Mouse (Mus musculus): Measurements from ENCODE around the gene Tmem108. TPM values are rescaled to one million over a fixed set of nuclear protein-coding genes. Genes with fewer than 3 reads are reported as not detected.
A peak's percentile ranks its signal among the peaks of the same experiment; 100 is the strongest.

Tmem108 gene
- 42.7 and 50.8 TPM in 2 replicates for polyA plus RNA-seq (2015; fragmentation: Nextera tagmentation; extraction: Ambion mirVana)

DNA sequence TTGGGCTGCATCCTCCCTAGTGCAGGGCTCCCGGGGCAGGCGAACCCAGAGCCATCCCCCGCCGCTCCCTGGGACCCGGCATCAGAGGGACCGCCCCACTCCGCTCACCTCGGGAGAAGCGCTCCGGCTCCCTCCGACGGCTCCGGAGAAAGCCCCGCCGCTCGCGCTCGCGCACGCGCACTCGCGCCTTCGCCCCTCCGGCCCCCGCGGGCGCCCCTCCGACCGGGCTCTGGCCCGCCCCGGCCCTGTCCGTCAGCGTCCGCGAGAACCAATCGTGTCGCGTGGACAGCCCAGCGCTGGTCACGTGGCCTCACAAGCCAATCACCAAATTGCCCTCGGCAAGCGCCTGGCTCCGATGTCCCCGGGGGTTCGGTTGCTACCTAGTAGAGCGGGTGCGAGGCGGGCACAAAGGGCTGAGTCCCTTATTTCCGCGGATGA is at the start of gene Tmem108:
TSS of gene Tmem108 (minus strand) at position 191 of the 438 bp plus-strand sequence.
- Histone ChIP-seq H3K9ac (peak within 1 kb of the TSS; percentile 77), H3K27ac (peak within 1 kb of the TSS; percentile 63), H3K36me3 (no peaks in the 10 kb centered on the region), H3K4me3 (peak within 1 kb of the TSS; percentile 81), H3K27me3 (0 out of 2 replicates have a peak, but pooled peaks cover 3% of the 10 kb centered on the region), H3K4me2 (peak within 1 kb of the TSS; percentile 93), H3K9me3 (replicated peaks) (no peaks in the 10 kb centered on the region), H3K4me1 (replicated peaks) (peaks cover 27% of the 10 kb centered on the region)
- WGBS: under 1% methylated on average over 51 of the region's 51 CpGs
- ATAC-seq (replicated peaks; ENCODE audit: insufficient number of reproducible peaks, insufficient read depth, low FRiP score, low read depth): peak; percentile 95

DNA sequence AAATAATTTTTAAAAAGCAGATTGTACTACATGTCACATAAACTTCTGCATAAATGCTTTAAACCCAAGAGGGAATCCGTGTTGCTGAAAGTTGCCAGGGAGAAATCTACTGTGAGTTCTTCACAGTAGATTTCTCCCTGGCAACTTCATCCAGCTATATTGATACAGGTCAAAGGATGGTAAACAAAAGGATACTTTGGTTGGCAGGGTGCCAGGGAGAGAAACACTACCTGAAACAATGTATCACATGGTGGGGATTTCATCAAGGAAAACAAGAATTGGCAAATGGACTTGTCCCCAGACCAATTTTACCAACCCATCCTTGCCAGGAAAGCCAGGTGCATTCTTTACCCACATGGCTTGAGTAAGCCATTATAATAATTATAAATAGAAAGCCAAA is 27.4 kb upstream of the Tmem108 start:
- Histone ChIP-seq H3K9me3 (replicated peaks) (no peaks in the 10 kb centered on the region), H3K27me3 (no peaks in the 10 kb centered on the region), H3K36me3 (no peaks in the 10 kb centered on the region), H3K27ac (no peak overlapping the region), H3K4me1 (replicated peaks) (no peaks in the 10 kb centered on the region), H3K9ac (no peak overlapping the region), H3K4me2 (no peak overlapping the region), H3K4me3 (no peak overlapping the region)
- 63% methylated on average over 1 of the region's 1 CpGs for WGBS
- no peak for ATAC-seq (replicated peaks; ENCODE audit: insufficient number of reproducible peaks, insufficient read depth, low FRiP score, low read depth)

DNA sequence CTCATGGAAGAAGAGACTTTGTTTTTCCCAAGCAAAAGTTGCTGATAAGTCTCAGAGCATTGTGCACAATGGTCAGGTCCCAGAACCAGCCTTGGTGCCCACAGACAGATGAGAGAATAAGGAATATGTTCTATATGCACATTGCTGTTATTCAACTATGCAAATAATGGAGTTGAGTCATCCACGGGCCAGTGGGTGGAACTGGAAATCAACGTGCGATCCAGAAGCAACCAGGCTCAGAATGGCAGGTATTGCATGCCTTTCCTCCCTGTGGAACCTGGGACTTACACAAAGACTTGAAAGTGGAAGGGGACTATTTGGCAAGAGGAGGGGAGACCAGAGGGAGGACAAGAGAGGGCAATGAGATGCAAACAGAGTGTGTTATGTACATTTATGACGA is 22.5 kb upstream of the Tmem108 start:
- ATAC-seq (replicated peaks; ENCODE audit: insufficient number of reproducible peaks, insufficient read depth, low FRiP score, low read depth): no peak
- H3K9me3 ChIP-seq (replicated peaks): no peaks in the 10 kb centered on the region
- no peaks in the 10 kb centered on the region for H3K36me3 ChIP-seq
- no peak overlapping the region for H3K4me2 ChIP-seq
- WGBS: 83% methylated on average over 4 of the region's 4 CpGs
- no peak overlapping the region for H3K4me3 ChIP-seq
- no peak overlapping the region for H3K27ac ChIP-seq
- no peak overlapping the region for H3K9ac ChIP-seq
- no peaks in the 10 kb centered on the region for H3K4me1 ChIP-seq (replicated peaks)
- H3K27me3 ChIP-seq: no peaks in the 10 kb centered on the region

- Histone ChIP-seq H3K4me3 (no peak overlapping the region), H3K27ac (no peak overlapping the region), H3K27me3 (no peaks in the 10 kb centered on the region), H3K9me3 (replicated peaks) (no peaks in the 10 kb centered on the region), H3K4me1 (replicated peaks) (no peaks in the 10 kb centered on the region), H3K4me2 (no peak overlapping the region), H3K9ac (no peak overlapping the region), H3K36me3 (no peaks in the 10 kb centered on the region)
- WGBS: 70% methylated on average over 16 of the region's 16 CpGs
- ATAC-seq (replicated peaks; ENCODE audit: insufficient number of reproducible peaks, insufficient read depth, low FRiP score, low read depth): no peak
Measured at GRCm38 (mm10) chr9:103783276-103783675, 21.6 kb upstream of the Tmem108 start.

- Histone ChIP-seq H3K4me1 (replicated peaks) (no peaks in the 10 kb centered on the region), H3K27ac (no peak overlapping the region), H3K4me3 (no peak overlapping the region), H3K4me2 (no peak overlapping the region), H3K27me3 (no peaks in the 10 kb centered on the region), H3K36me3 (no peaks in the 10 kb centered on the region), H3K9me3 (replicated peaks) (no peaks in the 10 kb centered on the region), H3K9ac (no peak overlapping the region)
- 71% methylated on average over 7 of the region's 7 CpGs for WGBS
- no peak for ATAC-seq (replicated peaks; ENCODE audit: insufficient number of reproducible peaks, insufficient read depth, low FRiP score, low read depth)
Measured at GRCm38 (mm10) chr9:103782306-103782705, 20.7 kb upstream of the Tmem108 start.

DNA sequence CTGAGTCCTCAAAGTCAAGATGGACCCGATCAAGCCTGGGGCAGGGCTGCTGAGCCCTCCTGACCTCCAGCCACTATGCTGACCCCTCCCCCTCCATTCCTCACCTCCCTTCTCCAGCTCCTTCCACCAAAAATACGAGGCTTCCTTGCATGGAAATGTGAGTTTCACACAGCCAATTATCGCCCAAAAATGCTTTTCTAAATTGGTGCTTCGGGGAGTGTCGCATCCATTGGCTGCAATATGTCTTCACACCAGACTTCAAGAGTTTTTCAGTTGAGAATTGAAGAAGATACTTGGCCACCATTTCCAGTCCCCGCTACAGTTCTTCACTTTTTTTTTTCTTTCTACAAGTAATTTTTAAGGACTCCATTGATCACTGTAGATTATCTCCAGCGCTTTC is 19.8 kb upstream of the Tmem108 start:
- Histone ChIP-seq H3K27ac (no peak overlapping the region), H3K9ac (no peak overlapping the region), H3K27me3 (no peaks in the 10 kb centered on the region), H3K36me3 (no peaks in the 10 kb centered on the region), H3K4me2 (no peak overlapping the region), H3K9me3 (replicated peaks) (no peaks in the 10 kb centered on the region), H3K4me1 (replicated peaks) (no peaks in the 10 kb centered on the region), H3K4me3 (no peak overlapping the region)
- ATAC-seq (replicated peaks; ENCODE audit: insufficient number of reproducible peaks, insufficient read depth, low FRiP score, low read depth): no peak
- WGBS: 82% methylated on average over 7 of the region's 7 CpGs

DNA sequence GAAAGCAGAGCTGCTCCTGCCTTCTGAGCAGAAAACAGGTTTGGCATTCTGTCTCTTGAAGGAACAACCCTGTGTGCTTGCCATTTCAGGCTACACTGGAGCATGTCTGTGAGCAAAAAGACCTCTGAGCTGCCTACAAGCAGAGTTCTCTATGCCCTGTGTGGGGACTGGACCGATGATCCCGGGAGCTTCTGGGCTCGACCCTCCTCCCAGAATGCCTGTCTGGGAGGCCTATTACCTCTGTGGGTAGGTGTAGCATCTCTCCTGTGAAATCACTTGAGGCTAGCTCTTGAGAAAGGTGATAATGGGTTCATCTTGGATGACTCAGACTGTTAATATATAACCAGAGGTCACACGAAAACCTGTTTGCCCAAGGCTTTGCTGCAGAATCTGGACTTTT is 19.0 kb upstream of the Tmem108 start:
- Histone ChIP-seq H3K9ac (no peak overlapping the region), H3K27me3 (no peaks in the 10 kb centered on the region), H3K27ac (no peak overlapping the region), H3K9me3 (replicated peaks) (no peaks in the 10 kb centered on the region), H3K36me3 (no peaks in the 10 kb centered on the region), H3K4me1 (replicated peaks) (no peaks in the 10 kb centered on the region), H3K4me2 (no peak overlapping the region), H3K4me3 (no peak overlapping the region)
- ATAC-seq (replicated peaks; ENCODE audit: insufficient number of reproducible peaks, insufficient read depth, low FRiP score, low read depth): no peak
- WGBS: 87% methylated on average over 4 of the region's 4 CpGs

- Histone ChIP-seq H3K4me3 (no peak overlapping the region), H3K36me3 (no peaks in the 10 kb centered on the region), H3K9me3 (replicated peaks) (no peaks in the 10 kb centered on the region), H3K27me3 (no peaks in the 10 kb centered on the region), H3K27ac (no peak overlapping the region), H3K4me1 (replicated peaks) (no peaks in the 10 kb centered on the region), H3K9ac (no peak overlapping the region), H3K4me2 (no peak overlapping the region)
- no peak for ATAC-seq (replicated peaks; ENCODE audit: insufficient number of reproducible peaks, insufficient read depth, low FRiP score, low read depth)
- WGBS: 38% methylated on average over 1 of the region's 1 CpGs
Measured at GRCm38 (mm10) chr9:103778185-103778584, 16.5 kb upstream of the Tmem108 start.

DNA sequence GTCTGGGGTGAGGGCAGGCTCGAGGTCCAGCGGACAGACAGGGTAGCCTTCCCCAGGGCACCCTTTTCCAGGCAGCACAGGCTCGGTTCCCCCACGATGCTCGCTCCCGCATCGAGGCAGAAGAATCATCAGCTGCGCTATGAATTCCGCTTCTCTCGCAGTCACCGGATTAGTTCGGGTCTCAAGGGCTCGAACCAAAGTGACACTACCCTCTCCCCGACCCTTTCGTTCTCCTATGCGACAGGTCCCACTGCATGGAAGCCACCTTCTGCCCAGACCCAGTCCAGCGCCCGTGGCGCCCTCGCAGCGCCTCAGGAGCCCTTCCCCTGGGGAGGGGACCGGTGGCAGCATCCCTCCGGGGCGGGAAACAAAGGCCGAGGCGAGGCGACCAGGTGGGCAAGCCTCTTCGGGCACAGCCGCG is 476 bp downstream of the Tmem108 start:
- peak overlapping the region; percentile 93 for H3K4me2 ChIP-seq
- ATAC-seq (replicated peaks; ENCODE audit: insufficient number of reproducible peaks, insufficient read depth, low FRiP score, low read depth): peak; percentile 19
- peak overlapping the region; percentile 63 for H3K27ac ChIP-seq
- peak overlapping the region; percentile 81 for H3K4me3 ChIP-seq
- no peaks in the 10 kb centered on the region for H3K9me3 ChIP-seq (replicated peaks)
- H3K36me3 ChIP-seq: no peaks in the 10 kb centered on the region
- peaks cover 27% of the 10 kb centered on the region for H3K4me1 ChIP-seq (replicated peaks)
- H3K27me3 ChIP-seq: 0 out of 2 replicates have a peak, but pooled peaks cover 3% of the 10 kb centered on the region
- H3K9ac ChIP-seq: peak overlapping the region; percentile 77
- WGBS: under 1% methylated on average over 30 of the region's 30 CpGs

DNA sequence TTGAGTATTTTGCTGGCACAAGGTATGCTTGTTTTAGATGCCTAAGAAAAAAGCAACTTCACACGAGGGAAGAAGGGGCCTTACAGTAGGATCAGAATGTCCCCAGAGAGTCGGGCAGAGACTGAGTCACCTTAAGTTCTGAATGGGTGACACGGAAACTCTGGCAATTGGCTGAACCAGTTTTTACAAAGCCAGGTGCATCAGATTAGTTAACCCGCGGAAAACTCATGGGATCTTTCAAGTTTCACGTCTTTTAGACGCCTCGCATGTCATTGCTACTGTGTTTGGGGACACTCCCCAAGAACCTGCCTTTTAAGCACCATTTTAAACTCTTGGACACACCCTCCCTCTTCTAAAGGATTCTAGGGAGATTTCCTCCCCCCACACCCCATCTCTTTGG is 1.3 kb downstream of the Tmem108 start:
- ATAC-seq (replicated peaks; ENCODE audit: insufficient number of reproducible peaks, insufficient read depth, low FRiP score, low read depth): no peak
- no peak overlapping the region for H3K27ac ChIP-seq
- no peaks in the 10 kb centered on the region for H3K9me3 ChIP-seq (replicated peaks)
- H3K4me1 ChIP-seq (replicated peaks): peaks cover 27% of the 10 kb centered on the region
- 0 out of 2 replicates have a peak, but pooled peaks cover 3% of the 10 kb centered on the region for H3K27me3 ChIP-seq
- WGBS: 28% methylated on average over 8 of the region's 8 CpGs
- H3K4me2 ChIP-seq: peak overlapping the region; percentile 93
- 0 out of 2 replicates have a peak overlapping the region, but pooled peaks have one; percentile 77 for H3K9ac ChIP-seq
- H3K36me3 ChIP-seq: no peaks in the 10 kb centered on the region
- H3K4me3 ChIP-seq: peak overlapping the region; percentile 81

DNA sequence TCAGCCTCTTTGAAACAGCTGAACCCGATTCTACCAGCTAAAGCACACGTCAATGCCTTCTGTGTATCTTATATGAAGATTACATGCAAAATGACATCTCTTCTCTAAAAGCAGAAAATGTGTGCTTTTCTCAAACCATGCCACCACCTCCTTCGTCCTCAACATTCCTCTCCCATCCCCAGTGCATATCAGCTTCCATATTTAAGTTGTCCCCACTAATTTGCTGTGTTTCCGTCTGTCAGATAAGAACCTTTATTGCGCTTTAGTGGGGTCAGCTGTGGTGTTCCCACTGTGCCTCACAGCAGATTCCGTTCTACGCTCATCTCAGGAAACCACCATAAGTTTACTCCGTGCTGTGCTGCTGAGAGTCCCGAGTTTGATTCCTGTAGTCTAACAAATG is 1.8 kb downstream of the Tmem108 start:
- no peak for ATAC-seq (replicated peaks; ENCODE audit: insufficient number of reproducible peaks, insufficient read depth, low FRiP score, low read depth)
- H3K36me3 ChIP-seq: no peaks in the 10 kb centered on the region
- H3K27me3 ChIP-seq: 0 out of 2 replicates have a peak, but pooled peaks cover 3% of the 10 kb centered on the region
- 24% methylated on average over 9 of the region's 9 CpGs for WGBS
- H3K4me2 ChIP-seq: peak overlapping the region; percentile 93
- H3K9ac ChIP-seq: peak overlapping the region; percentile 26; the same call in 1 of the 2 replicates
- H3K27ac ChIP-seq: peak overlapping the region; percentile 64
- H3K9me3 ChIP-seq (replicated peaks): no peaks in the 10 kb centered on the region
- peak overlapping the region; percentile 81 for H3K4me3 ChIP-seq
- peaks cover 27% of the 10 kb centered on the region for H3K4me1 ChIP-seq (replicated peaks)
